Mouse (Mus musculus) liver, adult 2 months (tissue): ENCODE data around the gene Cbwd1.

Source experiments
- CTCF ChIP-seq: fragments of 200-500 bp; IDR thresholded peaks from 2 replicates; pipeline ENCODE4 v1.5.1; 2011; ENCODE audit warnings: low read depth, low read length, control low read depth
- POLR2A ChIP-seq: fragments of 200-500 bp; IDR thresholded peaks from 2 replicates; pipeline ENCODE4 v1.6.1; 2011; ENCODE audit warnings: low read length, control low read depth; ENCODE audit not compliant: insufficient read depth; ENCODE audit errors: extremely low read depth

- TF ChIP-seq CTCF (peak; percentile 68), POLR2A (no peak)
Observed at GRCm38 (mm10) chr19:24885504-24885903, 75.9 kb downstream of the Cbwd1 start.
